Mouse (Mus musculus) small intestine, adult 2 months (tissue): ENCODE data around the gene Bdp1. TPM values are rescaled to one million over a fixed set of nuclear protein-coding genes. Genes with fewer than 3 reads are reported as not detected.
"Not testable (repeated sequence)": the region's sequence is repeated elsewhere in the genome, so short reads cannot be mapped to it uniquely, and the experiment has no call there.

Experiments used
- H3K27ac ChIP-seq: fragments of 200-500 bp; 2 replicates; pipeline ENCODE4 v1.5.1; 2012; ENCODE audit warnings: low read depth, low read length, control low read depth, inconsistent platforms; ENCODE audit not compliant: insufficient read depth
- H3K27me3 ChIP-seq: fragments of 200-500 bp; 2 replicates; pipeline ENCODE4 v1.6.1; 2012; ENCODE audit warnings: mild to moderate bottlenecking, moderate library complexity, low read length, inconsistent platforms; ENCODE audit not compliant: control insufficient read depth, insufficient read depth
- H3K36me3 ChIP-seq: fragments of 200-500 bp; 2 replicates; pipeline ENCODE4 v1.6.1; 2012; ENCODE audit warnings: mild to moderate bottlenecking, low read length, control low read depth, inconsistent platforms; ENCODE audit not compliant: control insufficient read depth, insufficient read depth
- H3K4me1 ChIP-seq: fragments of 200-500 bp; 2 replicates; pipeline ENCODE4 v1.6.1; 2012; ENCODE audit warnings: low read length, inconsistent platforms, mixed read lengths; ENCODE audit not compliant: control insufficient read depth, insufficient read depth, insufficient read length
- H3K4me3 ChIP-seq: fragments of 200-500 bp; 2 replicates; pipeline ENCODE4 v1.5.1; 2012; ENCODE audit warnings: low read depth, mild to moderate bottlenecking, control low read depth, inconsistent platforms, low read length, moderate library complexity
- CTCF ChIP-seq: fragments of 200-500 bp; IDR thresholded peaks from 2 replicates; pipeline ENCODE4 v1.5.1; 2012; ENCODE audit warnings: low read depth, mild to moderate bottlenecking, control low read depth, inconsistent platforms, low read length, moderate library complexity, mixed read lengths; ENCODE audit not compliant: insufficient replicate concordance, insufficient read length; ENCODE audit errors: extremely low read depth
- POLR2A ChIP-seq: fragments of 200-500 bp; IDR thresholded peaks from 2 replicates; pipeline ENCODE4 v1.6.1; 2012; ENCODE audit warnings: low read depth, mild to moderate bottlenecking, control low read depth, inconsistent platforms, low read length, moderate library complexity
- WGBS: fragments of 180-500 bp; shearing (Covaris S2); methylation state at CpG from one replicate; pipeline ENCODE4 v1.1.7; 2018; 5-methylcytosine and 5-hydroxymethylcytosine counted together
- polyA plus RNA-seq: library from polyadenylated mRNA; depleted of rRNA; stranded (reverse); fragments of >200 nt; gene quantifications from 2 replicates; pipeline ENCODE4 v1.2.3, GENCODE M21; 2012

Bdp1 gene
- polyA plus RNA-seq, 1 experiment = 1.0 TPM

- Histone ChIP-seq H3K4me3 (no peak overlapping the region), H3K27me3 (no peaks in the 10 kb centered on the region), H3K27ac (no peak overlapping the region), H3K36me3 (peaks cover 62% of the 10 kb centered on the region), H3K4me1 (no peaks in the 10 kb centered on the region)
- TF ChIP-seq CTCF (no peak), POLR2A (no peak)
- 90% methylated on average over 3 of the region's 3 CpGs for WGBS
These were observed 39.9 kb downstream of the Bdp1 start for GRCm38 (mm10) chr13:100063936-100064335.

- H3K27ac ChIP-seq, H3K4me1 ChIP-seq, H3K4me3 ChIP-seq, H3K27me3 ChIP-seq: not testable (repeated sequence)
- peaks cover 67% of the 10 kb centered on the region for H3K36me3 ChIP-seq
- 97% methylated on average over 8 of the region's 8 CpGs for WGBS
These were observed 46.1 kb downstream of the Bdp1 start for GRCm38 (mm10) chr13:100057738-100058137.

GRCm38 (mm10) chr13:100026013-100026412, 77.9 kb downstream of the Bdp1 start:
- TF ChIP-seq POLR2A (no peak), CTCF (no peak)
- Histone ChIP-seq H3K27me3 (no peaks in the 10 kb centered on the region), H3K36me3 (peaks cover 59% of the 10 kb centered on the region), H3K4me3 (no peak overlapping the region), H3K4me1 (no peaks in the 10 kb centered on the region), H3K27ac (no peak overlapping the region)
- WGBS = 75% methylated on average over 6 of the region's 6 CpGs

GRCm38 (mm10) chr13:100016891-100017290, 87.0 kb downstream of the Bdp1 start:
- Histone ChIP-seq H3K4me3 (no peak overlapping the region), H3K36me3 (peaks cover 6% of the 10 kb centered on the region), H3K27me3 (no peaks in the 10 kb centered on the region), H3K4me1 (no peaks in the 10 kb centered on the region; the same call in 1 of the 2 replicates), H3K27ac (no peak overlapping the region)
- TF ChIP-seq CTCF (no peak), POLR2A (no peak)
- WGBS = 85% methylated on average over 9 of the region's 9 CpGs

GRCm38 (mm10) chr13:100015937-100016336, 87.9 kb downstream of the Bdp1 start:
- H3K36me3 ChIP-seq = peaks cover 2% of the 10 kb centered on the region
- TF ChIP-seq CTCF = no peak
- peak overlapping the region; percentile 1; the same call in 1 of the 2 replicates for H3K27ac ChIP-seq
- WGBS = 2% methylated on average over 8 of the region's 8 CpGs
- H3K4me3 ChIP-seq = peak overlapping the region; percentile 77
- H3K4me1 ChIP-seq = no peaks in the 10 kb centered on the region; the same call in 1 of the 2 replicates
- no peaks in the 10 kb centered on the region for H3K27me3 ChIP-seq

GRCm38 (mm10) chr13:100014906-100015895, 88.7 kb downstream of the Bdp1 start, which contains the start of gene Mccc2:
Mccc2 (minus strand) TSS chr13:100015639.
- H3K36me3 ChIP-seq = 0 out of 2 replicates have a peak, but pooled peaks cover 1% of the 10 kb centered on the region
- H3K4me1 ChIP-seq = no peaks in the 10 kb centered on the region; the same call in 1 of the 2 replicates
- H3K27me3 ChIP-seq = no peaks in the 10 kb centered on the region
- peak within 1 kb of the TSS; percentile 1; the same call in 1 of the 2 replicates for H3K27ac ChIP-seq
- WGBS = 1% methylated on average over 47 of the region's 47 CpGs
- H3K4me3 ChIP-seq = peak within 1 kb of the TSS; percentile 77
- no peak for TF ChIP-seq CTCF
- peak; percentile 57; the same call in 1 of the 2 replicates for TF ChIP-seq POLR2A

- Histone ChIP-seq H3K4me3 (no peak overlapping the region), H3K27ac (no peak overlapping the region), H3K4me1 (no peaks in the 10 kb centered on the region), H3K36me3 (no peaks in the 10 kb centered on the region), H3K27me3 (no peaks in the 10 kb centered on the region)
- 73% methylated on average over 12 of the region's 12 CpGs for WGBS
- TF ChIP-seq POLR2A (no peak), CTCF (no peak)
These were observed 97.9 kb downstream of the Bdp1 start for GRCm38 (mm10) chr13:100005911-100006496.
